10 mouse cellular contexts compared by ENCODE assay signal in the genomic region with DNA sequence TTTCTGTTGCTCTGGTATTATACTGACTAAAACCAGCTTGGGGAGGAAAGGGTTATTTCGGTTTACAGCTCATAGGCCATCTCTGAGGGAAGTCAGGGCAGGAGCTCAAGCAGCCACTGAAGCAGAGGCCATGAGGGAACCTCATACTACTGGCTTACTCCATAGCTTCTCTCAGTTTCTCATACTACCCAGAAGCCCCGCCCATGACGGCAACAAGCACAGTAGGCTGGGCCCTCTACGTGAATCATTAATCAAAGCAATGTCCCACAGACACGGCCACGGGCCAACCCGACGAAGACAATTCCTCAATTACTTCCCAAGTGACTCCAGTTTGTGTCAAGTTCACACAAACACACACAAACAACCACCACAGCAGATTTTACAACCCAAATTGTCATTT. TPM values are rescaled to one million over a fixed set of nuclear protein-coding genes. Genes with fewer than 3 reads are reported as not detected.
A peak's percentile ranks its signal among the peaks of the same experiment; 100 is the strongest.
DNase-seq lines count a peak whose midpoint lies in the region; ATAC-seq lines count a peak whose summit lies in the region.
"Had no signal": no experiment of that assay in that cellular context is flagged by ENCODE, and none has a peak within 500 bp of the region (broad histone marks: within the 10 kb centered on the region; RNA-seq: fewer than 3 reads in every experiment).

No protein-coding gene starts in this region.

- H3K9ac ChIP-seq in intestine, embryonic 16.5 days (ENCODE audit: low read depth, low read length): no peak overlapping the region
- H3K9ac ChIP-seq: liver, embryonic 14.5 days had no signal

- peak; percentile 77 for ATAC-seq in intestine, embryonic 16.5 days
- no peak for ATAC-seq in erythroblast, adult 5-6 weeks (replicated peaks; ENCODE audit: low FRiP score, poor library complexity, severe bottlenecking)

- H3K27me3 ChIP-seq in intestine, embryonic 16.5 days (replicated peaks; ENCODE audit: control insufficient read depth, insufficient read depth, low read length): no peaks in the 10 kb centered on the region

- H3K36me3 ChIP-seq in intestine, embryonic 16.5 days (ENCODE audit: control insufficient read depth, insufficient read depth, low read length): no peaks in the 10 kb centered on the region

- no peak overlapping the region for H3K4me3 ChIP-seq in intestine, embryonic 16.5 days (ENCODE audit: low read length)

- H3K4me2 ChIP-seq in intestine, embryonic 16.5 days (ENCODE audit: low read depth, low read length): no peak overlapping the region

- peak; percentile 71 for DNase-seq in adrenal gland, adult 8-10 months
- peak; percentile 67 to 76 for DNase-seq in kidney, postnatal 4 days
- peak; percentile 88 for DNase-seq in lung, postnatal 36 days
- DNase-seq in right cerebral cortex, postnatal 36 days (ENCODE audit: low spot score in 2 of 2): no peak
- DNase-seq in spleen, adult 12 weeks (ENCODE audit: low spot score): no peak
- DNase-seq: cerebellum, postnatal 14 days; gastrocnemius, postnatal 14 days had no signal

- H3K9me3 ChIP-seq in intestine, embryonic 16.5 days (ENCODE audit: control insufficient read depth, low read length): no peaks in the 10 kb centered on the region

- H3K4me1 ChIP-seq in intestine, embryonic 16.5 days (ENCODE audit: control insufficient read depth, insufficient read depth, low read length): peaks cover 9% of the 10 kb centered on the region

- 33% methylated on average over 8 of the region's 8 CpGs for WGBS in intestine, embryonic 16.5 days

- H3K27ac ChIP-seq in intestine, embryonic 16.5 days (ENCODE audit: low read length): 0 out of 2 replicates have a peak overlapping the region, but pooled peaks have one; percentile 19
- H3K27ac ChIP-seq: liver, embryonic 14.5 days had no signal

RNA-seq across cellular contexts. Expression of a gene that starts 6.1 kb away (rescaled TPM):
- 10 to 100 TPM; 40.1 to 61.6 (median 48.3) TPM for total RNA-seq in adrenal gland, adult 8-10 months (2022)
- 50.8 and 51.6 TPM in 2 replicates for polyA plus RNA-seq in intestine, embryonic 16.5 days (2015; fragmentation: Nextera tagmentation; extraction: Ambion mirVana)
- total RNA-seq in erythroblast, adult 5-6 weeks (2015; ENCODE audit: low replicate concordance): 6.5 and 9.2 TPM in 2 replicates
- 2.4 and 6.3 TPM in 2 replicates for total RNA-seq in erythroblast, adult 5-6 weeks (2017; ENCODE audit: low replicate concordance)

RNA-seq across cellular contexts. Expression of a gene that starts 54.0 kb away (rescaled TPM):
- total RNA-seq in adrenal gland, adult 8-10 months (2022): under 1 TPM; 0.37 to 0.81 (median 0.68) TPM
- polyA plus RNA-seq in intestine, embryonic 16.5 days (2015; fragmentation: Nextera tagmentation; extraction: Ambion mirVana): 0.79 and 0.82 TPM in 2 replicates
- total RNA-seq in erythroblast, adult 5-6 weeks (2015; ENCODE audit: low replicate concordance): 6.0 and 9.4 TPM in 2 replicates
- total RNA-seq in erythroblast, adult 5-6 weeks (2017; ENCODE audit: low replicate concordance): 9.3 and 12.0 TPM in 2 replicates

RNA-seq across cellular contexts. Expression of a gene that starts 56.5 kb away (rescaled TPM):
- total RNA-seq in adrenal gland, adult 8-10 months (2022): 100 to 1,000 TPM; 148 to 169 (median 160) TPM
- 234 and 240 TPM in 2 replicates for polyA plus RNA-seq in intestine, embryonic 16.5 days (2015; fragmentation: Nextera tagmentation; extraction: Ambion mirVana)
- 129 and 153 TPM in 2 replicates for total RNA-seq in erythroblast, adult 5-6 weeks (2015; ENCODE audit: low replicate concordance)
- 172 and 176 TPM in 2 replicates for total RNA-seq in erythroblast, adult 5-6 weeks (2017; ENCODE audit: low replicate concordance)

Comparison
In these comparisons a context has a peak if more than half of its experiments do, and no peak if none do; other contexts are left out.
1. DNase-seq: peak in adrenal gland, adult 8-10 months (single experiment), kidney, postnatal 4 days (2 of 2) and lung, postnatal 36 days (single experiment); none in right cerebral cortex, postnatal 36 days (0 of 2) and spleen, adult 12 weeks (single experiment).
2. RNA of a gene that starts 6.1 kb away (total RNA-seq): 40.1 to 61.6 TPM in adrenal gland, adult 8-10 months; 2.4 to 9.2 TPM in erythroblast, adult 5-6 weeks; every median in the first group is over 4 times any median in the second.